Mouse (Mus musculus): ENCODE results near the gene Qrich2.
A peak's percentile ranks its signal among the peaks of the same experiment; 100 is the strongest.
"Not testable (repeated sequence)": the region's sequence is repeated elsewhere in the genome, so short reads cannot be mapped to it uniquely, and the experiment has no call there.

Qrich2 gene

DNA sequence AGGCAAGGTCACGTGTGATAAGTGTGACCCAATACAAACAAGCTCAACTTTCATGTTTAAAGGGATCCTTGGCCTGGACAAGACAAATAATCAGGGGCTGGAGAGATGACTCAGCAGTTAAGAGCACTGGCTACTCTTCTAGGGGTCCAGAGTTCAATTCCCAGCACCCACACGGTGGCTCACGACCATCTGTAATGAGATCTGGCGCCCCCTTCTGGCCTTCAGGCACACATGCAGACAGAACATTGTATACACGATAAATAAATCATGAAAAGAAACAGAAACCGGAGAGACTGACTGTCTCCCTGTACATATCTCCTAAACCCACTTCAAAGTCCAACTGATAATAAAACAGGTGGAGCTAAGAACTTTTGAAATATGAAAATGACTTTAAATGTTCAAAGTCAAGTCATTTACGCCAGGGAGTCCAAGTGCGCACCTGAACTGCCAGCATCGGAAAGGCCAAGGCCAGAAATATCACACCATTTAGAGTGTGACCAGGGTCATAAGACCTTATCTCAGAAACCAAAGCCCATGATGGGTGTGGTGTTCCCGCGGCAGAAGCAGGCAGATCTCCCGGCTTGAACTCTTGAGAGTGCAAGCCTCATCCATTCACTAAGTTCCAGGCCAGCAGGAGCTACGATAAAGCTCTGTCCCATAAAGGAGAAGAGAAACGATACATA is 22.8 kb upstream of the Qrich2 start:
- DNase-seq: no peak

DNA sequence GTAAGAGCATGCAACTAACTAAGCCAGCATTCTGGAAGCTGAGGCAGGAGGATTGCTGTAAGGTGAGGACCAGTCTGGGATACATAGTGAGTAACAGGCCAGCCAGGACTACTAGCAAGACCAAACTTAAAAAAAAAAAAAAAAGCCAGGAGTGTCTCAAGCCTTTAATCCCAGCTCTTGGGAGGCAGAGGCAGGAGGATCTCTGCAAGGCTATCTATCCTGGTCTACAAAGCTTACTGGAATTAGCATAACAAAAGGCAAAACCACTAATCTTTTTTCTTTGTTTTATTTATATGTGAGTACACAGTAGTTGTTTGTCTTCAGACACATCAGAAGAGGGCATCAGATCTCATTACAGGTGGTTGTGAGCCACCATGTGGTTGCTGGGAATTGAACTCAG is 22.2 kb upstream of the Qrich2 start:
- no peak for DNase-seq

DNA sequence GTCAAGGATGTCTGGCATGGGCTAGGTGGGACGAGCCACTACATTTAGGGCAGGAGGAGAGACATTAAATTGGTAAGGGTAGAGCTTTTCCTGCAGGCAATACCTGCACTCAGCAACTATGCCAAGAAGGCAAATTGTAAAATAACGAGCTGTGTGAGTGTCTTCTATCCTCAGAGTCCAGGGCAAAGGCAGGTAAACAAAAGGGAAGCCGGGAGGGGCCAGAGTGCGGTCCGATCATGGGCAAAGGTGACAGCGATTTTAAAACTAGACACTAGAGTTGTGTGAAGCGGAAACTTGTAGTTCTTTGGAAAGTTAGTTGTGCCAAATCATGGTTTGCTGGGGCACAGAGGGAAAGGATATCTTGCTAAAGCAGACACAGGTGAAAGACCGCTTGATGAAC is 18.2 kb upstream of the Qrich2 start:
- DNase-seq: no peak

DNA sequence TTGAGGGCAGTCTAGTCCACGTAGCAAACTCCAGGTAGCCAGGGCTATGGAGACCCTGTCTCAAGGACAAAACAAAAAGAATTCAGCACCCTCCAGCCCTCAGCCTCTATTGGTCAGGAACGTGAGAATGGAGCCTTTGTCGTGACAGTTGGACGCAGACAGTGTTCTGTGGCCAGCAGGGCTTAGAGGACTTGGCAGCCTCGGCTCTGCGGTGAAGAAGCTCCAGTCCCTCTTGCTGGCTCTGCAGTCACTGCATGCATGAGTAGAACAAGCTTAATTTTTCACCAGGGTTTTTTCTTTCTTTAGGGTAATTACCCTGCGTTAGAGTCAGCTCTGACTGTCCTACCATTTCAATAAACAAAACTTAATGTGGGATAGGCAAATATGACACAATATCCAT is 15.7 kb upstream of the Qrich2 start:
- no peak for DNase-seq

DNA sequence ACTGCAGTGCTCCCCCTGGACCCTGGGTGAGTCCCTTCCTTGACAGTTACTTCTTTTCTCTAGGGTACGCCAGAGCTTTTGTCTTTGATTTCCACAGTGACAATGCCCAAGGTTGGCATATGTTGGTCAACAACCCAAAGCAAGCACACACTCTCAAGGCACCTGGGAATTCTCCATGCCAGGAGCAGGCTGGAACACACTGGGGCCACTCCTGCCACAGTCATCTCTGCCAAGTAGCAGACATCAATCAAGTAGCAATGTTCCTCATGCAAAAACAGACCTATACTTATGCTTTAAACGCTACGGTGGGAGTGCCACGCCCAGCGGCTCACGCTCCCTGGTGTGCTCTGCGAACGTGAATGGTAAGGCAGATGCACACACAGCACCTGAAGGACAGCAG is 14.9 kb upstream of the Qrich2 start:
- DNase-seq: no peak

DNA sequence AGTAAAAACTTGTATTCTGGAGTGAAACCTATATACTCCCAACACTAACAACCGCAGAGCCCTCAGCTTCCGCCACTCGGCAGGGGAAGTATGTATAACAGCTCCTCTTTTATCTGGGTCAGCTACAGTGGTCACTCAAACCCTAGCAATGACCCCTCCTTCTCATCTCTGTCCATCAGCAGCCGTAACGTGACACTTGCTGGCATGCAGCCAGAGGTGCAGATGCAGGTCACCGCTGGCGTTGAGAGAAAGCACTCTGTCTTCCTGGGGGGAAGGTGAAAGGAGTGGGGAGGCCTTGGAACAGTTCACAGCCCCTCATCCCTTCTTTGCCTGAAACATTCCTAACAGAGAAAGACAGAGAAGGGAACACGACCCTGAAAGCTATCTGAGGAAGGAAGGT is 13.8 kb upstream of the Qrich2 start:
- no peak for DNase-seq

DNA sequence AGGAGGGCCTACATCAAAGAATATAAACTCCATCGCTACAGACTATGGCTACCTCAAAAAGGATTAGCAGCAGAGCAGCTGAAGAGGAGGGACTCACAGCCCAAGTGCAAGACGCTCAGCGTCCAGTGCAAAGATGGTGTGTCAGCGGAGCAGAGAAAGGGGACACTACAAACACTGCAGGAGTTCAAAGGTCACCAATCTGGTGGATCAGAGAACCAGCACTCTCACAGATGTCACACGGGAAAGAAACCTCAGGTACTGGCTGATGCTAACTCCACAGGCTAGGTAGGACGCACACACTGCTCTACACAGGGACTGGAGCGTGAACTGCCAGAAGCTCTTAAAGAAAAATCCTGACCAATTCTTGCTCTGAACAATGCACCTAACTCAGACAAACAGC is 12.9 kb upstream of the Qrich2 start:
- no peak for DNase-seq

DNA sequence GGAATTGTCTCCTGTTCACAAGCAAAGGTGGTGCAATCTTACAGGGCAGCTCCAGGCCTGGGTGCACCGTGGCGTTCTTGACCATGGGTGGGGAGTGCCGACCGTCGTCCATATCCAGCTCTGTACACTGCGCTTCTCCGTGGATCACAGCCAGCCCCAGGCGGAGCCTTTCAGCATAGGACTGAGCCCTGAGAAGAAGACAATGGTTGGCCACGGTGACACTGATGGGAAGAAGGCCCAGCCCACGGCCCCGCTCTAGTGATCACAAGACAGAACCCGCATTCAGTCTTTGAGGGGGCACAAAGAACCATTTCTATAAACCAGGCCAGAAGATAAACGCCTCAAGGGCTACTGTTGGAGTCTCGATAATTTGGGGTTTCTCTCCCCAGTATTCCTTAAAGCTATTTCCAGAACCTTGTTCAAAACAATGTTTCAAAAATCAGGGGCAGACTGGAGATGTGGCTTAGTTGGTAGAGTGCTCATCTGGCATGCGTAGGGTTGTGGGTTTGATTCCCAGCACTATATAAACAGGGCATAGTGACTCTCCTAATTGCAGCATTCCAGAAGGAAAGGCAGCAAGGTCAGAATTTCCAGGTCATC is 11.2 kb upstream of the Qrich2 start:
- no peak for DNase-seq

DNA sequence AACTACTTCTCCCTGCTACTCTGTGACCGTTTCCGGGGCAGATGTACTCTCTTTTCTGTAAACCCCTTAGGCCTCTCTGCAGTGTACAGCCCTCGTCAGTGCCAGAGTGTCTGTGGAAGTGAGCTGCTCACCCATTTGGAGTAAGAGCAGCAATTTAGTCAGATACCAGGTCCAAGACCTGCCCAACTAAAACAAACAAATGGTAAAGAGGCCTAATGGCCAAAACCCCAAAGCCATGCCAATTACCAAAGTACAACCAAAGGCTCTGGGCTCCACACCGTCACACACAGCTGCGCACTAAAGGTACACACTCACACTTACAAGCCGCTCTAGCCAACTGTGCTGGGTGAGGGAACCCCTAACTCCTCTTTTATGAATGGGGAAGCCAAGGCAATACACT is 10.7 kb upstream of the Qrich2 start:
- DNase-seq: no peak

DNA sequence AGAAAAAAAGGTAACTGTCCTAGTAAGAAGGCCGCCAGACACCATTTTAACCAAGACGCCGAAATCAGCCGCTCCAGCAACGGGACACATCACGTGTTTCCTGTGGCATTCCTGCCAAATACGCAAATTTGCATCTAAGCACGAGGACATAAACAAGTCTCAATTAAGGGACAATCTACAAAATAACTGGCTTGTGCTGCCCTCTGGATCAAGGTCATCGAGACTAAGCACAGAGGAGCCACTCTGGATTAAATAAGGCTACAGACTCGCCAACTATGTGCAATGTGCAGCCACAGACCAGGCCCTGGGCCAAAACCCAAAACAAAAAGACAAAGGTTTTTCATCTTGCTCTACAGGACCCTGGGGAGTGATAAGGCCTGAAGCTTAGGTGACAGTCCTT is 10.0 kb upstream of the Qrich2 start:
- DNase-seq: no peak

DNA sequence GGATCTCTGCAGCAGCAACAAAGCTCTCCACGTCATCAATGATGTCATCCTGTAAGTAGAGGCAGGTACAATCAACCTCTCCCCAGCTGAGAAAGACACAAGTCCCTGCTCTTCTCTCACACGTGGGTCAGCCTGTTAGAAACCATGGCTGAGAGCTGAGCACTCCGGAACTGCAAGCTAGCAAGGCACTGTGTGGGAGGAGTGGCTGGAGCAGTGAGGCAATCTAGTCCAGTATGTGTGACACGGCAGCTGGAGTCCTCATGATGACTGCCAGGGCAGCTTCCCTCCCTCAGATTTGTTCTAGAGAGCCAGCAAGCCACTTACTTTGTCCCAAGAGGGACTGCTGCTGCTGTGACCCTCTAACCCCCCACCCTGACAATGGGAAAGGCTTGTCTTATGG is 6.2 kb upstream of the Qrich2 start:
- no peak for DNase-seq

DNA sequence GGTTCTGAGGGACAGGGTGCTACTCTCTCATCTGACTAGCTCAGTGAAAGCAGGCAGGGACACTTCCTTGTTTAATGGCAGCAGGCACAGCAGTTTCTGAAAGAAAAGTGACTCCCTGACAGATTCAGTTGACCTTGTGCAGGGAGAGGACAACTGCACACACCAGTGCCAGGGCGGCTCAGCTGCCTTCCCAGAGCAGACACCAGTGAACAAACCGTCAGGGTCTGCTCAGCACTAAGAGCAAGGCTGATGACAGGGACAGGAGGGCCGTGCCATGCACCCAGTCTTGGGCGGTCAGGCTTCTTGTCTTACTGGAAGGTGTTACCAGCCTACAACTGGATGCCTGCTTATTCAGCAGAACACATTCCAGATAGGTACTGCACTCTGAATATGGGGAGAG is 4.9 kb upstream of the Qrich2 start:
- no peak for DNase-seq

DNA sequence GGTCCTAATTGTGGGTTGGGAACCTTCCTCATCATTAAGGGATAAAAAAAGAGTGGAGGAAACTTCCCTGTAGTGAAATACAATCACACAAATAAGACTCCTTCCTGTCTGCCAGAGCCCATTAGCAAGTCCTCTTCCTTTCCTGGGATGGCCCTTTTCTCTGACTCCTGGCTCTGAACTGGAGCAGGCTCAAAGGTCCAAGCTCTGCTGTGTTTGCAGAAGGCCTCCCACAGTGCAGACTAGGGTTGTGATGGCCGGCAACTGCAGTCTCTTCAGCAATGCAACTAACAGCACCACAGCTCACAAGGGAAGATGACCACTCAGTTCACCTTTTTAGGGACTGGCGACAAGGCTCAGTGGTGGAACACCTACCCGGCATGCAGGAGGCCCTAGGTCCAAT is 4.2 kb upstream of the Qrich2 start:
- no peak for DNase-seq

DNA sequence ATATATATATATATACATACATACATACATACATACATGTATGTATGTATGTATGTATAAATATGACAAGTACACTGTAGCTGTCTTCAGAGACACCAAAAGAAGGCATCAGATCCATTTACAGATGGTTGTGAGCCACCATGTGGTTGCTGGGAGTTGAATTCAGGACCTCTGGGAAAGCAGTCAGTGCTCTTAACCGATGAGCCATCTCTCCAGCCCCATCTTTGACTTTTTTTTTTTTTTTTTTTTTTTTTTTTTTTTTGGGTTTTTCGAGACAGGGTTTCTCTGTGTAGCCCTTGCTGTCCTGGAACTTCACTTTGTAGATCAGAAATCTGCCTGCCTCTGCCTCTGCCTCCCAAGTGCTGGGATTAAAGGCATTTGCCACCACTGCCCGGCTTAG is 2.3 kb upstream of the Qrich2 start:
- not testable (repeated sequence) for DNase-seq

DNA sequence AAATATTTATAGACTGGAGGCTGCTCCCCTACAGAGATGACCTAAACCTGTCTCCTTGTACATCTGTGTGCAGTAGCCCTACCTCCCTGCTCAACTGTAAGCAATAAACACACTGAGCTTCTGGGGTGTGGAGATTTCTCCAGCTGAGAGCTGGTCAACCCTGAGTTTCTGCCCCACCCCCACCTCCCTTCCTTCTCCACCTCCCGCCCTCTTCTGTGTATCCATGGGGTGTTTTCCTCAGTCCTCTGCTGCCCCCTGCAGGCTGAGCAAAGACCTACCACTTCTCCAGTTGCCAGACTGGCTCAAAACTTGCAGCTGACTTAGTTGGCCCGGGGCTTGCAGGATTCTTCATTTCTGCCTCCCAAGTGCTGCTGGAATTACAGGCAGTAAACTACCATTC is 2.2 kb downstream of the Qrich2 start:
- DNase-seq: peak; percentile 79

DNA sequence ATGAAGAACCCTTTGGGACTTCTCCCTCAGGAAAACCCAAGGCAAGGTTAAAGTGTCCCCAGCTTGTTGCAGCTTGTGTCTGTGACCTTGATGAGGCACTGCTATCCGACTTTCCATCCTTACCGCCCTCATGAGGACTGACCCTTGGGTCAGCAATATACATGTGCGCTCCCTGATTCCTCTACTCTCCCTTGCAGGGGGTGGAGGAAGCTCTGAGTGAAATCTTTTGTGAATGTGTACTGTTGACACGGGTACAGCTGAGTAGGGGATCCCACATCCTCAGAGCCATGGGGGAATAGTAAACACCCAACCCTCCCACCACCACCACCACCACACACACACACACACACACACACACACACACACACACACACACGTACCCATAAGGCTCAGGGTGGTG is 2.7 kb downstream of the Qrich2 start:
- DNase-seq: no peak

DNA sequence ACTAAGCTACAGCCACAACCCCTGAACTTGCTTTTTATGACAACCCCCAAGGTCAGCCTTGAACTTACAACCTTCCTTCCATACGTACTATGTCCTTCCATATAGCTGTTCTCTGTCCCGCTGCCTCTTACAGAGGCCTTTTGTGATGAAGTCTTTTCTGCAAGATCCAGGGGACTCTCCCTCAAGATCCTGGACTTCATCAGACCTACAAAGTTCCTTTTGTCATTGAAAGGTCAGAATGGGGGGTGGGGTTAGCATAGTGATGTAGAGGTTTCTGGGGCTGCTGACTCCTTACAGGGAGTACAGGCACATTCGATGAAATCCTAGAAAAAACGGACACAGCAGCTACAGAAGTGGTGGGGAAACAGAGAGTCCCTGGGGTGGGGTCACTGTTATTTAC is 6.3 kb downstream of the Qrich2 start:
- DNase-seq: no peak

DNA sequence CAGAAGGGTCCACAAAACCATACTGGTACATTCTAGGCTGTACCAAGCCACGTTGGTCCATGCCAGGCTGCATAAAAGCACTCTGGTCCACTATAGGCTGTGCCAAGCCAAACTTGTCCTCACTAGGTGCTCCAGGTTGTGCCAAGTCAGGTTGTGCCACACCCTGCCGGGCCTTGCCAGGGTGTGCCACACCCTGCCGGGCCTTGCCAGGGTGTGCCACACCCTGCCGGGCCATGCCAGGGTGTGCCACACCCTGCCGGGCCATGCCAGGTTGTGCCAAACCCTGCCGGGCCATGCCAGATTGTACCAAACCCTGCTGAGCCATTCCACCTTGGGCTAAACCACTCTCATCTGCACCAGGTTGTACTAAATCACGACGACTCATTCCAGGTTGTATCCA is 9.8 kb downstream of the Qrich2 start:
- DNase-seq: no peak

DNA sequence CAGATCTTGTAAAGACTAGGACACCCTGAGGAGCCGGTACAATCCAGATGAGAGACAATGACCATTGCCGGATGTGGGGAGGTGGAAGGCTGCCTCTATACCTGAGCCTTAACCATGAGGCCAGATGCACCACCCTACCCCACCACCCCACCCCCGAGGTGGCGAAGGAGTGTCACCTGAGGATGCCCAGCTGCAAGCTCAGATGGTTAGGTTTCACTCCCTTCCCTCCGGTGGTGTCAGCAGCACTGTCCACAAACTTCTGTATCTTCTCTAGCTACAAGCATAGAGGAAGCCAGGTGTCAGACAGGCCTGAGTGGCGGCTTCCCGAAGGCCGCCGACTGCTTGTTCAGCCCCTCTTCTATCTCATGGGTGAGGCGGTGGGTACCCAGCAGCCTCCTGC is 12.2 kb downstream of the Qrich2 start:
- DNase-seq: no peak

DNA sequence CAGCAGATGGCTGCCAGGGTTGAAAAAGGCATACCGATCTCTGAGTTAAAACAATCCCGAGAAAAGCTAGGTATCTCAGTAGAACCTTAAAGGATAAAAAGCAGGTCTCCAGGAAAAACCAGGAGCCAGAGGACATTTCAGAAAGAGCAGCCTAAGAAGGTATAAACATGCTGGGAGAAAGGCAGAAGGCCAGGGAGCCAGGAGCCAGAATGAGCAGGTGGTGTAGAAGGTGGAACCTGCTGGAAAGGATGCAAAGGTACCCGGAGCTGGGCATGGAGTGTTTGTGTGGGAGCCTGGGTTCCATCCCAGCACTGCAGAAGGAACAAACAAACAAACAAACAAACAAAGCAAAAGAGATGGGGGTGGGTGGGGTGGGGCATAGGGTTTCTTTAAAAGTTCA is 16.7 kb downstream of the Qrich2 start:
- DNase-seq: no peak

DNA sequence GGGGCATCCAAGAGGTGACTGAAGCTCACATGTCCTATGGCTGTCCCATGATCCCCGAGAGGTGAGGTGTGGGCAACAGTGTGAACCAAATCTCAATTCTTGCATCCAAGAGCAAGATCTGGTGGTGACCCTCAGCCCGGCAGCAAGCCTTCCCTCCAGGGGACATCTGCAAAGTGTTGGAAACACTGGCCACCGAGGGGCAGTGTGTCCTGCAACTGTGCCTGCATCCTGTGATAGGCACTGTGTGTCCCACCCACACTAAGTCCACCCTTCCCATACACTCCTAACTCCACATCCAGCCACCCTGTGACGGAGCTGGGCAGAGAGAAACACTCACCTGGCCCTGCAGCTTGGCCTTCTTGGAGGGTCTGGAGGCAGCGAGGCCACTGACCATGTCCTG is 18.2 kb downstream of the Qrich2 start:
- no peak for DNase-seq

DNA sequence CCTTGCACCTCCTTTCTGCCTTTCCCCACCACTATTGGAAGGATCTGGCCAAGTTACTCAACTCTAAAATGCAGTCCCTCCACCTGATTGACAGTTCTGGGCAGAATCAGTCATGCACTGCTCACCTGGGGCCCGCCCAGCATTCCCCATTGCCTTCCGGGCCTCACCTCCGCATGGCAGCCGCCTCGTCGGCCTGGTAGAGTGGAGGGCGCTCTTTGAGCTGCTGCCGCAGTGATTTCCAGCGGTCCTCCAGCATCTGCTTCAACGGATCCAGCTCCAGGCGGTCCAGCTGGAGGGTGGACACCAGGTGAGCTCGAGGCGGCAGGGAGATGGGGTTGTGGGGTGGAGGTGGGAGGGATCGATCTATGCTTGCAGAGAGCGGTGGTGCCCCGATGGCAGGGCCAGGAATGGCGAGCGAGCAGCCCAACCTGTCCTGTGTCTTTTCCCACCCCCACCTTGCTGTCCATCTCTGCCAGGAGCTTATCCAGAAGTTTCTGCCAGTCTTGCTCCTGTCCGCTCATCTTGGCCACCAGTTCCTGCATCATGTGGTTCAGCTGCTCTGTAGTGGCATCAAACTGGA is 19.6 kb downstream of the Qrich2 start:
- DNase-seq: no peak

DNA sequence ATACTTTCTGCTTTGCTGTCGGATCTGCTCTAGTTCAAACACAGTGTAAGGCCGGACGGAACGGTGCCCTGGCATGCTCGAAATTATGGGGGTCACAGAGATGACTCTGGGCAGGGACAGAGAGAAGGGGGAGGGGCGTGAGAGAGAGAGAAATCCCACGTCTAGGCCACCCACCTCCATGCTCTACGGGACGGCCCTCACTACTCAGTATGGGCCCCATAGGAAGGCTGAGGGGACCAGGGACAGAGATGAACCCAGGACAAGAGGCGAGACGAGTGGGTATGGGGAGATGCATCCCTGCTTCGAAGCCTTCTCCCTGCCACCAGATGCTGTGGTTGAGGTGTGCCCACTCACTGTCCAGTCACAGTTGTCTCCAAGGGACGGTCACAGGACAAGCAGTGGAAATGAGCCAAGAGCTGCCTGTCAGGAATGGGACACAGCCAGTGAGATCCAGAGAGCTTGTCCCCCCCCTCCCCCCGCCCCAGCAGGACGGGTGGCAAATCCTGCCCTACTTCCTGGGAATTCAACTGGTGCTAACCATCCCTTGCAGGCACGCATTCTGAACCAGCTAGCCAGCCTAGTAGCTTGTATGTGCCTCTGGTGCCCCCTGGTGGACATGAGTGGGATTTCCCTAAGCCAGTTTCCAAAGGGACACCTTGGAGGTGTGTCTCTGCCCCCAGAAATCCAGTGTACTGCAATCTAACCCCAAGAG is 20.3 kb downstream of the Qrich2 start:
- DNase-seq: peak; percentile 84

DNA sequence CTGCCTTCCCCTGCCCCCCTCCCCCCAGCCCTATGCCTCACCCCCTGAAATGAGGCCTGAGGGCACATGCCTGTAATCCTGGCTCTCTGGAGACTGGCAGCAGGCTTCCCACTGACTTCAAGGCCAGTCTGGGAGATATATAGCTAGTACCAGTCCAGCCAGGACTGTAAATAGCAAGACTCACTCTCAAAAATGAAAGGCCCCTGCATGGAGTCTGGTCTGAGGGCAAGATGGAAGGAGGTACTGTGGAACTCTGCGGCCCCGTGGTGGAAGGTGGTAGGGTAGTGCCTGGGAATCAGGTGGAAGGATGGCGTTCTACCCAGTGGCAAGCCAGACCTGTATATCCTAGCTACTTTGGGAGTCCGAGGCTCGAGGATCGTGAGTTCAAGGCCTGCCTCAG is 22.1 kb downstream of the Qrich2 start:
- no peak for DNase-seq

Measured in right cerebral cortex, postnatal 25 days (tissue).